Mouse (Mus musculus) kidney, adult 11 months (tissue): ENCODE results near the gene Pi4kb.
"Not testable (repeated sequence)": the region's sequence is repeated elsewhere in the genome, so short reads cannot be mapped to it uniquely, and the experiment has no call there.

Experiments
- DNase-seq: peaks from one replicate; pipeline ENCODE4 v3.0.0; 2022

The Pi4kb gene

DNA sequence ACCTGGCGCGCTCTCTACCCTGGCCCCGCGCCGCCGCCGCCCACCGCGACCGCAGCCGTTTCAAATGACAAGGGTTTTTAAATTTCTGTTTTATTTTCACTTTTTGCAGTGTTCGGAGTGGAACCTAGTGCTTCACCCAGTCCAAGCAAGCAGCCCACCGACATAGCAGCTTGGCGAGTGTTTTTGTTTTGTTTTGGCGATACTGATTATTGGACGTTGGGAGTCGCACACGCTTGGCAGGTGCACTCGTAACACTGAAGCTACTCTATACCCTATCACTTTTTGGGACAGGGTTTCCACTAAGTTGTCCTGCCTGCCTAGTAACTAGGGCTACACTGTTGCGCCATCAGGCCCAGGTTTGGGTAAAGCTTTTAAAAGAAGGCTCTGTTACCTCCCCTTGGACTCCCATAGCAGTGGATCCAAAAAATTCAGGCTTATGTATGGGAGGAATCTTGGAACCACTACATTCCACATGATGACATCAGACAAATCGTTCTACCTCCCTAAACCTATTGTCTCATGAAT is 42.1 kb downstream of the Pi4kb start:
- no peak for DNase-seq

DNA sequence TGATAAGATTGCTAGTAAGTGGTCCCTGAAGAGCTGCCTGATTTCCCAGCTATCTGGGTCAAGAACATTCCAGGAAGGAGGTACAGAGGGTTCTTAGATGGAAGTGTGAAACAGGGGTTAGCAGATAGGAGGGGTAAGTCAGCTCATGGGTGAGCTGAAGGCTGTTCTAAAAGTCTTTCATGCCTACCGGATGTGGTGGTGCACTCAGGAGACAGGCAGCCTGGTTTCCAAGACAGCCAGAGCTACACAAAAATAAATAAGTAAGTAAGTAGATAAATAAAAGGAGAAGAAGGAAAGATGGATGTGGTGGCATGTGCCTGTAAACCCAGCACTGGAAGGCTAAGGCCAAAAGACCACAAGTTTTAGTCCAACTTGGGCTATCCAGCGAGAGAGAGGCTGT is 44.2 kb downstream of the Pi4kb start:
- DNase-seq = no peak

DNA sequence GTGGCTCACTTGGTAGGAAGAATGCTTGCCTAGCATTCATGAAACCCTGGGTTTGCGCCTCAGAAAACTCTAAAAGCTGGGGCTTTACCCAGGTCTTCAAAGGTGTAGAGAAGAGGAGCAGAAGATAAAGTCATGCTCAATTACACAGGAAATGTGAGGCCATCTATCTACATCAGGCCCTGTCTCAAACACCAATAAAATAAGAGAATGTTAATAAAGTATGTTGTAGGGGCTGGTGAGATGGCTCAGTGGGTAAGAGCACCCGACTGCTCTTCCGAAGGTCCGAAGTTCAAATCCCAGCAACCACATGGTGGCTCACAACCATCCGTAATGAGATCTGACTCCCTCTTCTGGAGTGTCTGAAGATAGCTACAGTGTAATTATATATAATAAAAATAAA is 46.4 kb downstream of the Pi4kb start:
- DNase-seq = not testable (repeated sequence)

DNA sequence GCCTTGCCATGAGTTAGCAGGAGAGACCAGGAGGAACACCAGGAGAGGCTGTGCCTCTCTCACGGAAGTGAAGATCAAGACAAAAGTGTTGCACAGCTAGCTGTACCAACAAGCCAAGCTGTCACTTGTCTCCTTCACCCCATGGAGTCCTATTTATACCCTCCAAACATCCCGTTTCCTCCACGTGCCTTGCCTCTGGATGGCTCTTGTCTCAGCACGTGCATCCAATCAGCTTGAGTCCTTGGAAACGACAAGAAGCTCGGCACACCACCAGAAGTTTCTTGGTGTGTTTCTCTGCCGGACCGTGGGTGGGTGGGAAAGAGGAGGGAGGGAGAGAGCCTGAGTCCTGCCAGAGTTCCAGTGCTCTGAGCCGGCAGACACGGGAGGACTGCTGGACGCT is 50.0 kb downstream of the Pi4kb start:
- DNase-seq = no peak

DNA sequence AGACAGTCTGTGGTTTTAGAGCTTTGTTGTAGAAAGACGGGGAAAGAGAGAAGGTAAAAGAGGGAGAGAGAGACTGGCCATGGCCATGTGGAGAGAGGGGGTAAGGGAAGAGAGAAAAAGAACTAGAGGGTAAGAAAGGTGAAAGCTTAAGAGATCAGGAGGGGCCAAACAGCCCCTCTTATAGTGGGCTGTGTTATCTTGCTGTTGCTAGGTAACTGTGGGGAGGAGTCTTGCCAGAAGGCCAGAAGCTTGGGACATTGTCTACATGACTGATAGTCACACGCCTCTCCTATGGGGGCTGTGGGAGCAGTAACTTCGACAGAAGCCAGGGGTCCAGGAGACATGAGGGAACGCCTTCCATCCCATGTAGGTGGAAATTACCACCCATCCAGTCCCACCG is 50.7 kb downstream of the Pi4kb start:
- DNase-seq = no peak

DNA sequence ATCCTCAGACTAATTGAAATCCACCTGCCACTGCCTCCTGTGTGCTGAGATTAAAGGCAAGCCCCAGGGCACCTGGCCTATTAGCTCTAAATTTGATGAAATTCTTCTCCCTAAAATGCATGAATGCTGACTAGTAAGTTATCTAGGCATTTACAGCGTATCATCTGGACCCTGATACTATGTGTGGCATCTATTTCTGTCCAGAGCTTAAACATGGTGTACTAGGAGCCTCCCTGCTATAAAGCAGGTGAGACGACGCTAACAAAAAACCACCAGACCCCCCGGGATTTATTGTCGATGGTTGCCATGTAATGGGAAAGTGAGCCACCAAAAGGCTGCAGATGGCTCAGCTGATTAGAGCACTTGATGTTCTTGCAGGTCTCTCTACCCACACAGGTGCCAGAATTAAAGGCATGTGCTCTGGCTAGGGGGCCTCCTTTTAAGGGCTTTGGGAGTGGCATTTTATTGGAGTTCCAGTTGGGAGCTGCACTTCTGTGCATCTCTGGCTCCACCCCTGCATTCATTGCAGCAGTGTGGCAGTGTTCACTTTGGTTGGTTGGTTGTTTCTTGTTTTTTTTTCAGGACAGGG is 52.6 kb downstream of the Pi4kb start:
- no peak for DNase-seq

DNA sequence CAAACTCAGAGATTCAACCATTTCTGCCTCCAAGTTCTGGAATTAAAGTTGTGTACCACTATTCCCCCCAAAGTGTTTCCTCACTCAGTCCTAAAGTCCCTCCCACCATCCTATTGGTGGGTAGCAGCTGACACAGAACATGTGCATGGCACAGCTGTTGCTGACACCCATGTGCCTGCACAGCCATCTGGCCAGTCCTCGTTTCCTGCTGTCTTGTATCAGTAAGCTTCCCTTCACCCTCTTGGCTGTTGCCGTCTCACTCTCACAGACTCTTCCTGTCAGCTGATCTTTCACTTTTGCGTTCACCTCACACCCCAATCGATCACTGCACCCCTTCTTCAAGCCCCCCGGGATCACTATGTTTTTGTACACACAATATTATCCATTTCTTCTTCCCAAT is 53.2 kb downstream of the Pi4kb start:
- no peak for DNase-seq

DNA sequence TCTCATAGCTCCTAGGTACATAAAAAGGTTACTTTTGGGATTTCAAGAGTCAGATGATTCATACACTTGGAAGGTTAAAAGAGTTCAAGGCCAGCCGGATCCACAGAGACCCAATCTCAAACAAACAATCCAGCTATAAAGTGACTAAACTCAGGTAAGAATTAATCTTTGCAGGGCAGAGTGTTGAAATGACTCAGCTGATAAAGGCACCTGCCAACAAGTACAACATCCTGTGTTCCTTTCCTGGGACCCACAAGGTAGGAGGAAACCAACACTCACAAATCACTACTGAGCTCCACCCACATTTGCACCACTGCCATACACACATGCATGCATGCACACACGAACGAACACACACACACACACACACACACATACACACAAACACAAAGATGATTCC is 54.1 kb downstream of the Pi4kb start:
- no peak for DNase-seq

DNA sequence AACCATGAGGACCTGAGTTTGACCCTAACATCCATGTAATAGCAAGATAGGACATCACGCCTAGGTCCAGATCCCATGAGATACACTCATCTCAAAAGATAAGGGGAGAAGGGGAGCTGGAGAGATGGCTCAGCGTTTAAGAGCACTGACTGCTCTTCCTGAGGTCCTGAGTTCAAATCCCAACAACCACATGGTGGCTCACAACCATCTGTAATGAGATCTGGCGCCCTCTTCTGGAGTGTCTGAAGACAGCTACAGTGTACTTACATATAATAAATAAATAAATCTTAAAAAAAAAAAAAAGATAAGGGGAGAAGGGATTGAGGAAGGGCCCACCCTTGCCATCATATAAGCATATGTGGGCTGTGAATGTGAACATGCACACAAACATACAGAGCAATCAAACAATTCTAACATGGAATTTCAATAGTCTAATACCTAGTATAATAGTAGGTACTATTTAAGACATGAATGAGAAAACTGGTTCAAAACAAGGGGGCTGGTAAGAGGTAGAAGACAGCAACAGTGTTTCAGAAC is 54.8 kb downstream of the Pi4kb start:
- DNase-seq = not testable (repeated sequence)

DNA sequence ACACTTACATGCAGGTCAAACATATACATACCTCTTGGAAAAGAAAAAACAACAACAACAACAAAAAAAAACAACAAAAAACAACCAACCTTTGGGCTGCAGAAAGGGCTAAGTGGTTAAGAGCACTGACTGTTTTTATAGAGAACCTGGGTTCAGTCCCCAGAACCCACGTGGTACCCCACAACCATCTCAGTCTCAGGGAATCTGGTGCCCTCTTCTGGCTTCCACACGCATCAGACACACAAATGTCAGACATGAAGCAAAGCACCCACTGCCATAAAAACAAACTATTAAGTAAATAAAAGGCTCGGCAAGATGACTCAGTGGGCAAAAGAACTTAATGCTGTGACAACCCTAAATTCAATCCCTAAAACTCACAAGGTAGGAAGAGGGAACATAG is 55.4 kb downstream of the Pi4kb start:
- DNase-seq = no peak

DNA sequence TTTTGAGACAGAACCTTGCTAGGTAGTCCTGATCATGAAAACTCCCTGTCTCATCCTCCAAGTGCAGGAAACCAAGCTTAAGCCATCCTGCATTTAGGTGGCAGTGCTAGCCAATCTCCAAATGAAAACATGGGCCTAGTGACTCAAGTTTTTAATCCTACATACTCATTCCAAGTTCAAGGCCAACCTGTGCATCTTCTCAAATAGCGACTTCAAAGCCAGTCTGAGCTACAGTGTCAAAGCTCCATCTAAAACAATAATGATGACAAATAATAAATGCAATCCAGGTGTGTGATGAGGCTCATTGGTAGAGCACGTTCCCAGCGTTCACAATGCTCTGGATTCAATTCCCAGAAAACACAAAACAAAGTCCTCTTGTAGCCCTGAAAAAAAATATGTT is 67.1 kb downstream of the Pi4kb start:
- DNase-seq = no peak

DNA sequence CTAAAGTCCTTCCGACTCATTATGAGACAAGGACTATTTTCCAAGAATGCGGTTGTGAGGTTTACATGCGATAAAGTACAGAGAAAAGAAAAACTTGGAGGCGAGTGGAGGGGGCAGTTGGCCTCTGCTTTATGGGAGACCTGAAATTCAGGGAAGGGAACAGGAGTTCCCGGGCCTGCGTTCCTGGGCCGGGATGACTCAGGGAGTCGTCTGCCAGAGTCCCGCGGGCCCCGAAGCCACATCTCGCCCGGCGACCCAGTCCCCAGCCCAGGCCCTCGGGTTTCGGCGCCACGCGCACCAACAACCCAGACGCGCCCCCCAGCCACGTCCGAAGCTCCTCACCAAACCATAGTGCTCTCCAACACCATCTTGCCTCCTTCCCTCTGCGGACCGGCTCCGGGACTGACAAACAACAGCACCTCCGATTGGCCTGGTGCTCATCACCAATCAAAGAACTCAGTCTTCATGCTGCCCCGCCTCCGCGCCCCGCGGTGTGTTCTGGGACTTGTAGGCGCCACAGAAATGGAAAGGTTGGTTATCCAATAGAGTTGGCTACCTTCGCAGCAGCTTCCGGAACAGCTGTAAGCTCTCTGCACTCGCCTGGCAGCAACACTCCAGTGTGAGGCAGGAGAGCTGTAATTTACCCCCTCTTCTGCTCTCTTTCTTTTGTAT is 67.8 kb downstream of the Pi4kb start, which contains the start of gene Psmd4:
Gene Psmd4 (minus strand): TSS at position 449 of the 672 bp plus-strand sequence.
- DNase-seq = peak; percentile 98

DNA sequence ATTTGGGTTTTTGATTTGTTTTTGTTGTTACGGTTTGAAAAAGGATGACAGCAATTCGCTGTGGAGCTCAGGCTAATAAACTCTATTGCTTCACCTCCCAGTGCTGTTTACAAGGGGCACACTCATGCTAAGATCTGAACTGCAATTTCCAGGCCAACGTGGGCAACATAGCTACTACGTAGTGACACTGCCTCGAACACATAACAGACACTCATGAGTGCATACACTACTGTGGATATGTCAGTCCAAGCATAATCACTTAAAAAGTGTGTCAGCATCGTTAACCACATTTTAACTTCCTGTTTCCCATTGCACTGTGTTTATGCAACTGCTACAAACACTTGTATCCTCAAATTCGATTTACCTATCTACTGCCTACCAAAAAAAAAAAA is 68.3 kb downstream of the Pi4kb start:
- no peak for DNase-seq

DNA sequence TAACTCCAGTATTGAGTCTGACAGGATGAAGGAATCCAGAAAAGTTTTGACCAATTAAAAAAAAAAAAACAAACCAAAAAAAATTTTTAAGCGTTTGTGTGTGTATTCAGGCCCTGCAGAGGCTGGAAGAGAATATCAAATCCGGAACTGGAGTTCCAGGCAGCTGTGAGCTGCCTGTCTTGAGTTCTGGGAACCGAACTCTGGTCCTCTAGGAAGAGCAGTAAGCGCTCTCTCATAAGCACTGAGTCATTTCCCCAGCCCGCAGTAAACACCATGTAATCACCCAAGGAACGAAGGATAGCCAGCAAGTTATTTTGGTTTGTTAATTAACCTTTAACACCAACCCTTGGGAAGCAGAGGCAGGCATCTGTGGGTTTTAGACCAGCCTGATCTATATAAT is 68.7 kb downstream of the Pi4kb start:
- DNase-seq = no peak

DNA sequence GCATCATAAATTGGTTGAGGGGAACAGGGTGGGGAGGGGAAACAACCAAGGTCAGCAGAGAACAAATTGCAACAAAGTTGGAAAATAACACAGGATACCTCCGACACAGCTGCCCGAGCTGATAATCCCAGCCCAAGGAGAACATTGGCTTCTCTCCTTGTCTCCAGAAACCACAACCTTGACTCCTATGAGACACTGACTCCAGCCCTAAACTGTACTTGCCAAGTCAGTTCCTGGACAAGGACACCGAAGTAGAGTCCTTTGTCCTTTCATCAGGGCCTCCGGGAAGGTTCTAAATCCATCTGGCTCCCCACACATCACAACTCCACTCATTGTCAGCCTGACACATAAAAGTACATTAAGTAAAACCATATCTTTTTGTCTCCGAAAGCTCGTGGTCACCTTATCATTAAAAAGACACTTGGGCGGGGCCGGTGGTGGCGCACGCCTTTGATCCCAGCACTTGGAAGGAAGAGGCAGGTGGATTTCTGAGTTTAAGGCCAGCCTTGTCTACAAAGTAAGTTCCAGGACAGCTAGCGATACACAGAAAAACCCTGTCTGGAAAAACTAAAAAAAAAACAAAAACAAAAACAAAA is 72.0 kb downstream of the Pi4kb start:
- DNase-seq = no peak

DNA sequence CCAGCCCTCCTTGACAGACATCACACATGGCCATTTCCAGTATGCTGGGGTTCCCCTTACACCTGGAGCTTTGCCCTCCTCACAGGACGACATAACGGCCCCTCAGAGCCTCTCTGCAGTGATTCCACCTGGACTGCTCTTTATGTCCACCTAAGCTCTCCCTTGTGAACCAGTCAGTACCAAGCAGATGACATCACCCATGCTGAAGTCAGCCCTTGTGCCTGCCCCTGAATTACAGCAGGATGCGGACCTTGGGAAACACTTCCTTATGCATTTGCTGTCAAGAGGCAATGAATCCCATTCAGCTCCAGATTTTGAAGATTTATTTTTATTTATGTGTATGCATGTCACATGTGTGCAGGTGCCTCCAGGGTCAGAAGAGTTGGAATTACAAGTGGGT is 73.4 kb downstream of the Pi4kb start:
- DNase-seq = no peak

DNA sequence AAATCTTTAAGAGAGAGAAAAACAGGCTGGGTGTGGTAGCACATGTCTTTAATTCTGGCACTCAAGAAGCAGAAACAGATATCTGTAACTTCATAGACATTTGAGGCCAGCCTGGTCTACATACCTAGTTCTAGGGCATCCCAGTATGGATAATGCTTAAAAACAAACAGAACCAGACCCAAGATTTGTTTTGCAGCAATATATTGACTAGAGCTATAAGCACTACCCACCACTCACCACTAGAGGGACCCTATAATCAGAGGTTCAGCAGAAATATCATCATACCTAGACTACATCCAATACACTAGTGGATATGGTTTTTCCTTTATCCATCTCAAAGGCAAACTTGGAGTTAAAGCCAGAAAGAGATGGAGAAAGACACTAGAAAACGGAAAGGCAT is 78.4 kb downstream of the Pi4kb start:
- no peak for DNase-seq

DNA sequence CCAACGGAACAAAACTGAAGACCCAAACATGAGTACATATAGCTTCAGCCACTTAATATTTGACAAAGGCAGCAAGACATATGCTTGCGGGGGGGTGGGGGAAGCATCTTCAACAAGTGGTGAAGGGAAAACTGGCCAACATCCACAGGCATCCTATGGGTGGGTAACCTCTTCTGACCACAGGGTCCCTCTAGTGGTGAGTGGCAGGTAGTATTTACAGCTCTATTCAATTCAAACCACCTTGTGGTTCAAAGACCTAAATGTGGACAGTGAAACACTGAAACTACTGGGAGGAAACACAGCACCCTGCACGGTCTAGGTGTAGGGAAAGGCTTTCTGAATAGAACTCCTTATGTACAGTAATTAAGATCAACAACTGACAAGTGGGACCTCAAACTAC is 79.2 kb downstream of the Pi4kb start:
- no peak for DNase-seq

DNA sequence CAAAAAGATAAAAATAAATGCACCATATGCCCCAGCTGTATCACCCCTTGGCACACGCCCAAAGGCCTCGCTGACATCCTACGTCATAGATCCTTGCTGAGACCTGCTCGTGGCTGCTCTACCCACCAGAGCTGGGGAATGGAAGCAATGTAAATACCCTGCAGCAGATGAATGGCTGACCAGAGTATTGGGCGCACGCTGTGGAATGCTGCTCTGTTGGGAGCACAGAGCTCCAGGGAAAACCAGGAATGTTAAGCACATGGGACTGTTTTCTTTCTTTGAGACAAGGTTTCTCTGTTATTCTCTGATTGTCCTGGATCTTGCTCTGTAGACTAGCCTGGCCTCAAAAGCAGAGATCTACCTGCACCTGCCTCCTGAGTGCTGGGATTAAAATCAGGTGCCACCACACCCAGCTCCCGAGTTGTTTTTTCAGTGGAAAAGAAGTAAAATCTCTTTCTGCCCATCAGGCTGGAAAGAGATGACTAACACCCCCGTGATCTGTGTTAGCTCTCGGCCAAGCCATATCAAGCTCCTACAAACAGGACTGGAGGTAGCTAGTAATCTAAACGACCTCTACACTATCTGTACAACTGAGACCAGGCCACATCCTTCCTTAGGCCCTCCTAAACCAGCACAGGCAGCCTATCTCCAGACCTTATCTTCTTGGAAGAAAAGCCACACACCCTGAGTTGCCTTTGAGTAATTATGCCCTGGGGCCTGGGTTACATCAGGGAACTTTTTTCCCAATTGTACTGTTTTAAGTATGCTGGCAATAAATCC is 80.1 kb downstream of the Pi4kb start:
- DNase-seq = peak; percentile 17

DNA sequence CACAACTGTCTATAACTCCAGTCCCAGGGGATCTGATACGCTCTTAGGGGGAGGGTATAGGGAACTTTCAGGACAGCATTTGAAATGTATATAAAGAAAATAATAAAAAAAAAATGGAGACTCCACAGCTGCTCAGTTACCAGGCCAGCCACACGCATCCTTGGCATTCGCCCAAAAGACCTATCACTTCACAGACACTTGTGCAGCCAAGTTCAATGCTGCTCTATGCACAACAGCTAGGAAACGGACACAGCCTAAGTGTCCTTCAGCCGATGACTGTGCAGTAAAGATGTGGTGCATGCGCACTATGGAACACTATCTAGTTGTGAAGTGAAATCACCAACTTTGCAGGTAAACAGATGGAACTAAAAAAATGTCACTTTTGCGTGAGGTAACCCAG is 81.7 kb downstream of the Pi4kb start:
- no peak for DNase-seq
